Mouse (Mus musculus) liver, adult 2 months (tissue): ENCODE data around the gene Cpa4.

Experiments used
- CTCF ChIP-seq: fragments of 200-500 bp; IDR thresholded peaks from 2 replicates; pipeline ENCODE4 v1.5.1; 2011; ENCODE audit warnings: low read depth, low read length, control low read depth
- POLR2A ChIP-seq: fragments of 200-500 bp; IDR thresholded peaks from 2 replicates; pipeline ENCODE4 v1.6.1; 2011; ENCODE audit warnings: low read length, control low read depth; ENCODE audit not compliant: insufficient read depth; ENCODE audit errors: extremely low read depth

- no peak for TF ChIP-seq CTCF
- no peak for TF ChIP-seq POLR2A
Observed at GRCm38 (mm10) chr6:30614251-30614650, 46.1 kb downstream of the Cpa4 start.
